Mouse (Mus musculus) ovary, adult 18-20 months (tissue): ENCODE results near the gene Gsap.
A peak's percentile ranks its signal among the peaks of the same experiment; 100 is the strongest.
"Not testable (repeated sequence)": the region's sequence is repeated elsewhere in the genome, so short reads cannot be mapped to it uniquely, and the experiment has no call there.

ENCODE experiments used
- DNase-seq: peaks from one replicate; pipeline ENCODE4 v3.0.0; 2022; ENCODE audit warnings: low spot score, mixed read lengths

Gene Gsap

DNA sequence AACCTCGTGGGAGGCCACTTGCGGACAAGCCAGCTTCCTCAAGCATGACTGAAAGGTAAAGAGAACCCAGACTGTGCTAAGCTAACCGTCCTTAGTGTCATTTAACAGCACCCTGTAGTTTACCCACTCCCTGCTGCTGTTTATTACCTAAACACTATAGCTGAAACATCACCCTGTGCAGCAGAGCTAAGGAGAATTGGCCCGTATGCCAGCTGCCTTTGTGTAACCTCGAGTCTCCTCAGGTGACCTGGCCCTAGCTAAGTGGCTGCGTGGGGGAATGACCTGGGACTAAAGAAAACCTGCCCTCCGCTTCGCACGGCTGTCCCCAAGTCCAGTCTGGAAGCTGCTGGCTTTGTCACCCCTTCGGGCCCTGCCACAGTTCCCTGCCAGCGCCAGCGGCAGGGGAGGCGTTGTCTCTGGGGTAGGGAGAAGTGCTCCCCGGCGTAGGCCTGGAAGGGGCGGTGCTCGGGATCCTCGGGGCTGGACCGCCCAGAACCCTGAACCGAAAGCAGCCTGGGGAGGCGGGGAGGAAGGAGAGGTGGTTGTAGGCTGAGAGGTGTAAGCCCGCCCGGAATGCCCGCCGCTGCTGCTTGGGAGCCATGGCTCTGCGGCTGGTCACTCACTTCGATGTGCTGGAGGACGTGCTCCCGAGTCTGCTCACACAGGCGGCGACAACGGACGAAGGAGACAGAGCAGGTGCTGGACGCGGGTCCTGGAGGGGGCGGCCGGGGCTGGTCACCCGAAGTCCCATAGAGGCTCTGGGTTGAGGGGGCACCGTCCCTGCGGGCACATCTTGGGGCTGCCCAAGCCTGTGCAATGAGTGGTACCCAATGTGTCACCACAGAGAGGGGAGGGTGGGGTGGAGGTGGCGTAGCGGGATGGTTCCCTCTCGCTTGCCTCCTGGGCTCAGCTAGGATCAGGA lies at the start of gene Gsap:
Gene Gsap, plus strand, starts transcription at position 492 of the 922 bp plus-strand sequence.
- DNase-seq = peak; percentile 73

DNA sequence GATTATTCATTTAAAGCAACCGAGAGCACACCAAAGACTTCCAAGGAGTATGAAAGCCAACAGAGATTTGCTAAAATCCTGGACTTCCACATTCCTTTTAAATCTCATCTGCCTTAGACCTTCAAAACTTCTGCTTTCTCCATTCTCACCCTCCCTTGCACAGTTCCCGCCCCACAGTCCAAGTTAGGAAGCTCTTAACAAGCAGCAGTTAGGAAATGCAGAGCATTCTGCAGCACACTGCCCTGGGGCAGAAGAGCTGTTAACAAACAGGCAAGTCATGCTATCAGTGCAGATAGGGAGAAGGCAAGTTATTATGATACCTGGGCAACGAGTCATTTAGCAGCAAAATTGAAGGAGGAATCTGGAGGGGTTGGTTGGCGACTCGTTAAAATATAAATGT lies 49.5 kb upstream of the Gsap start:
- no peak for DNase-seq

DNA sequence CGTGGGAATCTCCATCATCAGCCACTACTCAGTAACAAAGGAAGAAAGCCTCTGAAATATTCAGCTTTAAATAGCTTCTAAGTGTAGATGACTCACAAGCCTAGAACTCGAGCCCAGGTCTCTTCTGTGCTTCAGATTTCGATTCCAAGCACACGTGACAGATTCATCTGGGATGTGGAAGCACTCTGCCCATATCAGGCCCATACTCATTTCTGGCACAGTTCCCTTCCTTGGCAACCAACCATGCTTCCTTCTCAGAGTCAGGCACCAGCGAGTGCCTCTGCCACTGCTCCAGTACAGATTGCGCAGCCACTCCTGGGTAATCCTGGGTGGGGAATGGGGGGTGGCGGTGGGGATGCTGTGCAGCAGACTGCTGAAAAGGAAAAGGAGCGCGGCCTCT lies 46.5 kb upstream of the Gsap start:
- DNase-seq = peak; percentile 53

DNA sequence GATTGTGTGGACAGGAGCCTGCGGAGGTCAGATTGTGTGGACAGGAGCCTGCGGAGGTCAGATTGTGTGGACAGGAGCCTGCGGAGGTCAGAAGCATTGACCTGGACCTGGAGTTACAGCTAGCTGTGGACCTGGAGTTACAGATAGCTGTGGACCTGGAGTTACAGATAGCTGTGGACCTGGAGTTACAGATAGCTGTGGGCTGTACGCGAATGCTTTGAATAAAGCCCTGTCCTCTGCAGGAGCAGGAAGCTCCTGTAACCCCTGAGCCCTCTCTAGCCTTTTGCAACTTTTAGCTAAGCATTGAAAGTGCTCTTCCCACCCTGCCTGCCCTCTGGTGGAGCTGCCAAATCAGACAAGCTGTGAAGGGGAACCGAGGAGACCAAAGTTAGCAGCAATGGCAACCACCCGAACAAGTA lies 44.9 kb upstream of the Gsap start:
- not testable (repeated sequence) for DNase-seq

DNA sequence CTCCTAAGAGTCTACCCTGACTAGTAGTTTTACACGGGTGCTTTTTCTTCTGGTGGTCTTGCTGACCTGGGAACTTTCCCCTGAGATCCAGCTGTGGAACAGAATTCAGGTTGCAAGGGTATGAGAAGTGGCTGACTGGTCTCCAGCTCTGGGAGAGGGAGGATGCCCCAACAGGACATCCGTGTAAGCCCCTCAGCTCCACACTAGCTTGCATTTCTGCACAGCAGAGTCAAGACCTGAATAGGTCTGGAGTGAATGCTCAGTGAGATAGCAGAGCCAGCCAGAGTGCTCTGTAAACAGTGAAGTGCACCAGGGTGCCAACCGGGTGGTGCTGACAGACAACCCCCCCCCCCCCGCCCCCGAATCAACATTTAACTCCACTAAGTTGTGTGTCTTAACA lies 44.4 kb upstream of the Gsap start:
- no peak for DNase-seq

DNA sequence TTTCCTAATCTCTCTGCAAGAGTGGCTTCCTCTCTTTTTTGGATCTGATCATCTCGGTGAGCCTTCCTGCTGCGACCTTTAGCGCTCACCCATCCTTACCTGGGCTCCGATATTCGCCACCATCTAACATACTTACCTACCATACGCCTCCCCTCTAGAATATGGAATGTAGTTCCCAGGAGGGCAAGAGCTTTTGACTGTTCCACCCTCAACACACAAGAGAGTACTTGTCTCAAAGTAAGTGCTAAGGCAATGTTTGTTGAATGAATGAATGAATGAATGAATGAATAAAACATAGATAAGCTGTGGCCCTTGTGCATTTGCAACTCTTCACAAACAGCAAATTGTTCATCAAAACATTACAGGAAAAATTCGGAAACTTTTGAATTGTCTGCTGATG lies 43.0 kb upstream of the Gsap start:
- no peak for DNase-seq

DNA sequence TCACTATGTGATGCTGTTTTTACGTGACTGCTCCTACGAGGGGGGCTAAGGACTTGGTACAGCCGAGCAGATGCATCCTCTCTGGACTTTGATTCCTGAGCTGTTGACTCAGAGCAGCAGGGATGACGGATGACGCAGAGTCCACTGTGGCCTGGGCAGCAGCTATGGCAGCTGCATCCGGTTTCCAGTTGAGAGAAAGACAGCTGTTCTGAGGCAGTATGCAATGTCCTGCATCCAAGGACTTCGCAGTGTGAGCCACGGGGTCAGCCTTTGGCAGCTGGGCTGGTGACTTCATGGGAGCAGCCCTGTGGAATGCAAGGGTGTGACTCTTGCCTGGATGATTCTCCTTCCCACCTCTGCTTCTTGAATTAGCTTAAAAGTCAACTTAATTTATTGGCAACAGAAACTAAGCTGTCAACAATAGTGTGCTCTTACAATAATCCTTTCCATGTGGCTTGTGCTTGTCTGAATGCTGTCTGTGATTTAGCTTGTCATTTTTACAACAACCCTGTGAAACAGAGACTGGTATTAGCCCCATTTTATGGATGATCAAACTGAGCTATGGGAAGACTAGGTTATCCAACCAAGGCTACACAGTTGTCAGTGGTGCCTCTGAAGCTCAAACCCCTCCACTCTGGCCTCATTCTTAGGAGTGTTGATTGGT lies 41.4 kb upstream of the Gsap start:
- no peak for DNase-seq

DNA sequence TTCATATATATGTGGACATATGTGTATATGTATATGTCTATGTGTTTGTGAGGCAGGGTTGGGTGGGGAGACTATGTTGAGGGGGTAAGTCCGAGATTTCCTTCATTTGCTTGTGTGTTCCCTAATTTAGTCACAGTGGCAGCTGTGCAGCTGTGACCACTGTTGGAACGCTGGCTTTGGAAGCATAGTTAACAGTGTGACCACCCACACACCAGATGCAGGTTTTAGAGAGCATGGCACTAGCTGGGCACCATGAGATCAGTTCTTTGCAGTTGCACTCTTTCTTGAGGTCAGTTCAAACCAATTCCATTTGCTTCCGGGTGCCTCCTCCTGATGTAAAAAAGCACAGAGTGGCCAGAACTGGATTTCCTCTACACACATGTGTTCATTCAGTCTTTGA lies 37.7 kb upstream of the Gsap start:
- no peak for DNase-seq

DNA sequence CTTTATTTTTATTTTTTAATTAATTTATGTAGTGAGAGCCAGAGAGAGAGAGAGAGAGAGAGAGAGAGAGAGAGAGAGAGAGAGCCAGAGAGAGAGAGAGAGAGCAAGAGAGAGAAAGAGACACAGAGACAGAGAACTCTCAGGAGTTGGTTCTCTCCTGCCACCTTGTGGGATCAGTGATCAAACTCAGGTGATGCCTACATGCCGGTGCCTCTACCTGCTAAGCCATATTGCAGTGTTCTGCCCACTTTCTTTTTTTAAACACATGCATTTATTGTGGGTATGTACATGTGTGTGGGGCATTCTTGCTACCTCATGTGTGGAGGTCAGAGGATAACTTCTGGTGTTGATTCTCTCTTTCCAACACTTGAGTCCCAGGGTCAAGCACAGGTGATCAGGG lies 32.4 kb upstream of the Gsap start:
- DNase-seq = no peak

DNA sequence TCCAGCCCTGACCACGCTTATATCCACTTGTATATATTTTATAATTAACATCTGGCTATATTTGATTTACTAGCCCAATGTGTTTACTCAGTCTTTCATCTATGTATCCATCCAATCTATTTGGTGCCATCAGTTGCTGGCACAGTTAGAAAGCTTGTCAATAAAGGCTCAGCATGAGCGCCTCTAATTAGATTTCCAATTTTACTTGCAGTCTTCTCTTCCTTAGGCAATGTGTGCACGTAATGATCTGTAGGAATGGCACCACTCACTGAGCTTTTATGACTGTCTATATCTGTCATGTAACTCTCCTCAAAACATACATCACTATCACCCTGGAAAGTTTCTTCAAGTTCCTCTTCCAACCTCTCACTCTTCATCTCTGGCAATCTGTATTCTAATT lies 29.3 kb upstream of the Gsap start:
- DNase-seq = no peak

DNA sequence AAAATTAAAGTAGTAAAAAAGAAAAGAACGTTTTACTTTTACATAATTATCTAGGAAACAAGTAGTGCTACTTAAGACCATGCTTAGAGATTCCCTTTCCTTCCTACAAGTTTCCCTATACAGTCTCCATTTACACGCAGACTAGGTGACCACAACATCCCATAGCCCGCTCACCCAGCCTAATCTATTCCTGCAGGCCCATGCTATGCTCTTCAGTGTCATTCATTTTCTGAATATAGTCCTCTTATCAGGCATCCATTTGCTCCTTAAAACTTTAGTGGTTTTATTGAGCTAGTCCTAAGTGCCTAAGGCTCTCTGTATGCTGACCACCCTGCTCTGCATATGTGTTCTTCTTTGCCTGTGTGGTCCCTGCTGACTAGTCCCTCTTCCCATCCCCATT lies 26.5 kb upstream of the Gsap start:
- no peak for DNase-seq

DNA sequence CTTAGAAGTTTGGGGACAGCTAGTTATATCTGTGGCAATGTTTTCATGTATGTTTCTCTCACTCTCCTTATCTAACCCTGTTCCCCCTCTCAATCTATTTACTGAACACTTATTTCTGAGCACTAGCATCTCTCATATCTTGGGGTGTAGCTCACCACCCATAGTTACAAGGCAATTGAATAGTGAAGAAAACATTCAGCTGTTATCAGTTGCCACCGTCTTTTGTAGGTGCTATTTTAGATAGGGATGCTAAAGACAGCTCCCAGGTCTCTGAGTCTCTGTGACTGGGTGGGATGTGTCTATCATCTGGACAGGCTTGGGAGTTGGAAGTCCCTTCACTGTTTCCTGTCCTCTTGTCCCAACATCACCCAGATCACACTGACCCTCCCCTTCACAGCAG lies 25.3 kb upstream of the Gsap start:
- no peak for DNase-seq

DNA sequence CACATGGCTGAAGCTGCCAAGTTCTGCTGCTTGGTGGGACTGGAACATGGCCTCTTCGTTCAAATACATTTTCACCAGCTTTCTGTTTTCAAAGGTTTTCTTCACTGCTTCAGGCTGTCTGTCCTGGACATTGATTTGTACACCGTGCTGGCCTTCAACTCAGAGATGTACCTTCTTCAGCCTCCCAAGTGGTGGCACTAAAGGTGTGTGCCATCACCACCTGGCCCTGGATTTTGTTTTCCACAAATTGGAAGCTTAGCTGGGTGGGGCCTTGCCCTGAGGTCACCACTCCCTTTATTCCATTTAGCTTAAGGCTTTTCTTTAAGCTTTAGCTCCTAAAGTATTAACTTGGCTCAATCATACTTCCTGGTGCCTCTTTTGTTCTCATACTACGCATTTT lies 22.6 kb upstream of the Gsap start:
- DNase-seq = no peak

DNA sequence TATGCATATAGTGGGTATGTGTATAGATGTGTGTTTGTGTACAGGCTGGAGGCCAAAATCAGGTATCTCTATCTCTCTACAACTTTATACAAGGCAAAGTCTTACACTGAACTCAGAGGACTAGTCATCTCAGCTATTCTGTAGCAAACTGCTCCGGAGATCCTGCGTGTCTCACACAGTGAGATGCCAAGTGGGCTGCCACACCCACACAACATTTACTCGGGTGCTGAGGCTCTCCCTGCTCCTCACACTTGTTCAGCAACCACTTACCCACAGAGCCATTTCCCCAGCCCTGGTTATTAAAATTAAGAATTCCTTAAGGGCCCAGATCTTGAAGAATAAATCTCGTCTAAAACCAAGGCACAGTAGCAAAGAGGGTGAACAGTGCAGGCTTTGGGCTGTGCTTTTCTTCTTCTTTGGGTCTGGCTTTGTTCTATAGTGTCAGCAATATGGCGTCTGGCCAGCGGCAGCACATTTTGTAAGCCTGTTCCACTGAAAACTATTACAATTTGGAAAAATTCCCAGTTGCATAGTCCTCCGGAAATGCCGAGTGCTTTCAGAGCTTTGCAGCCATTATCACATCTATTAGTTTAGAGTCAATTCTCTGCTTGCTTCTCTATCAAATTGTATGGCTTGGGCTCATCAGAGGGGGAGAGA lies 17.2 kb upstream of the Gsap start:
- DNase-seq = no peak

DNA sequence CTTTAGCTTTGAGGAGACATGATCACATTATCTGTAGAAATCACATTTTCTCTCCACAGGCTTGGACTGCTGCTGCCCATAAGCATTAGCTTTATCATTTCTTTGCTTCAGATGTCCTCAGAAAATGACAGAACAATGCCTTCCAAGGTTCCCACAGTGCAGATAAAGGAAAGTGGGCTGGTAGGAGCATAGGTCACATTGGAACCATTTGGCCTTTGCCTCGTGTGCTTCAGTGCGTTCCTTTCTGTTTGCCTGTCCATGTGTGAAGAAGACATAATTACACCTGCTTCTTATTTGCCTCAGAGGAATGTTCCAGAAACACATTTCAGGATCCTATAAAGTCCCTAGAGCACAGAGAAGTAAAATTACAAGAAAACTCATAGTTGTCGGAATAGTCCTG lies 16.7 kb upstream of the Gsap start:
- DNase-seq = no peak

DNA sequence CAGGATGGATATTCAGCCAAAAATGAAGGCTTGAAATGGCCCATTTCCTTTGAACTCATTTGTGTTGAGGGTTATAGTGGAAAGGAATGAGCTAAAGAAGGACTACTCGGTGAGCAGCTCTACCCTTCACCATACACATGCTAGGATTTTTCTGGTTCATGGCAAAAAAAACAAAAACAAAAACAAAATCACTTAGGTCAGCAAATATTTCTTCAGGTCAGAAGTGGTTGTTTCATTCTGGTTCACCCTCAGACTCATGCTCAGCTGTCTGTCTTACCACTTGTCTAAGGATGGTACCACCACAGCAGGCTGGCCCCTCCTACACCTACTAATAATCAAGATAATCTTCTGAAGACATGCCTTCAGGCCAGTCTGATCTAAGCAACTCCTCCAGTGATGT lies 16.2 kb upstream of the Gsap start:
- DNase-seq = no peak

DNA sequence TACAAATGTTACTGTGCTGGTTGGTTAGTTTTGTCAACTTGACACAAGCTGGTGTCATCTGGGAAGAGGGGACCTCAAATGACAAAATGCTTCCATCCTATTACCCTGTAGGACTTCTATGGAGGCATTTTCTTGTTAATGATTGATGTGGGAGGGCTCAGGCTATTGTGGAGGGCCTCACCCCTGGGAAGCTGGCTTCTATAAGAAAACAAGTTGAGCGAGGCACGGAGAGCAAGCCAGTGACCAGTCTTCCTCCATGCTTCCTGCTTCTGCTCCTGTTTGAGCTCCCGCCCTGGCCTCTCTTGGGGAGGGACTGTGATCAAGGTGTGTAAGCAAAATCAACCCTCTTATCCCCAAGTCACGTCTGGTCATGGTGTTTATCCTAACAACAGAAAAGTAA lies 15.6 kb upstream of the Gsap start:
- no peak for DNase-seq

DNA sequence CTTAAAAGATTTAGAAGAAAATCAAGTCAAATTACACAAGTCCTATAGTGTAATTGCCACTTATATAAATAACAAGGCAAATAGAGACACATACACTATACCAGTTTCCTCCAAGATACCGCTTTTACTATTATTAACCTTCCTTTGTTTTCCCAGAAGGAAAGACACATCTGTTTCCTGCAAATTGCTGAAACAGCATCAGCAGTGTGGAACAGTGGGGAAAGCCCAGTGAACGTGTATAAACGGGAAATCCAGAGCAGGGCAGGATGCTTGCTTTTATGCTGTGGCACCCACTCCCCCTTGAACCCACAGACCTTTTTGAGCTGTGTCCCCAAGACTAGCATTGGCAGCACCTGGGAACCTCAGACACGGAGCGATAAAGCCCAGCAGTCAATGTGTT lies 15.2 kb upstream of the Gsap start:
- DNase-seq = no peak

DNA sequence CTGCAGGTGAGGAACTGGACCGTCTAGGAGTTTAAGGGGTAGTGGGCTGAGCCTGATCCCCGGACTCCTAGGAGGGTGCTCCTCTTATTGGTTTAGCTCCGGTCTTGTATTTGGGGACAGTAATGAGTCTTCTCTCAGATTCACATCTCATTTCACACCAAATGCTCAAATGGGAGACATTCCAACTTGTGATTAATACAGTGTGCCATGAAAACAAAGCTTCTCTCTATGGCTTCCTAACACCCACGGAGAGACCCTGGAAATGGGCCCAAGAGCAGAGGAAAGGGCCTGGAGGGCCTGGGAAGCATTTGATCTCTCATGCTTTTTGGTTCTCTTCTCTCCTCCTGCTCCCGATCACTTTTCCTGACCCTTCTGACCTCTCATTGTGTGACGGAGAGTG lies 14.7 kb upstream of the Gsap start:
- no peak for DNase-seq

DNA sequence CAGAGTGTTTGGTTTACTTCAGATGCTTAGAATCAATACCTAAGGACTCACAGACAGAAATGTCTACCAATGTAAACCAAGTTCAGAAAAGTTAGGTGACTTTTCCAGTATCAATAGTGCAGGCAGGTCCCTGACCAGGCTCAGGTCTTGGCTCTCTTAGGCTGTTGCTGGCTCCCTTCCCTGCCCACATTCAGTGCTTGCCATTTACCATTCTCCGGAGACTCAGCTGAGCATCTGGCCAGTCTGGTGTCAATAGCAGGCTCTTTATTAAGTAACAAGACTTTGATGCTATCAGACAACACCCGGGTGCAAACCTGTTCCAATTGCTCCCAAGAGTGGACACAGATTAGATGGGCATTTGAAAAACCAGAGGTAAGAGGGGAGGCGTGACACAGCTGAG lies 13.7 kb upstream of the Gsap start:
- no peak for DNase-seq

DNA sequence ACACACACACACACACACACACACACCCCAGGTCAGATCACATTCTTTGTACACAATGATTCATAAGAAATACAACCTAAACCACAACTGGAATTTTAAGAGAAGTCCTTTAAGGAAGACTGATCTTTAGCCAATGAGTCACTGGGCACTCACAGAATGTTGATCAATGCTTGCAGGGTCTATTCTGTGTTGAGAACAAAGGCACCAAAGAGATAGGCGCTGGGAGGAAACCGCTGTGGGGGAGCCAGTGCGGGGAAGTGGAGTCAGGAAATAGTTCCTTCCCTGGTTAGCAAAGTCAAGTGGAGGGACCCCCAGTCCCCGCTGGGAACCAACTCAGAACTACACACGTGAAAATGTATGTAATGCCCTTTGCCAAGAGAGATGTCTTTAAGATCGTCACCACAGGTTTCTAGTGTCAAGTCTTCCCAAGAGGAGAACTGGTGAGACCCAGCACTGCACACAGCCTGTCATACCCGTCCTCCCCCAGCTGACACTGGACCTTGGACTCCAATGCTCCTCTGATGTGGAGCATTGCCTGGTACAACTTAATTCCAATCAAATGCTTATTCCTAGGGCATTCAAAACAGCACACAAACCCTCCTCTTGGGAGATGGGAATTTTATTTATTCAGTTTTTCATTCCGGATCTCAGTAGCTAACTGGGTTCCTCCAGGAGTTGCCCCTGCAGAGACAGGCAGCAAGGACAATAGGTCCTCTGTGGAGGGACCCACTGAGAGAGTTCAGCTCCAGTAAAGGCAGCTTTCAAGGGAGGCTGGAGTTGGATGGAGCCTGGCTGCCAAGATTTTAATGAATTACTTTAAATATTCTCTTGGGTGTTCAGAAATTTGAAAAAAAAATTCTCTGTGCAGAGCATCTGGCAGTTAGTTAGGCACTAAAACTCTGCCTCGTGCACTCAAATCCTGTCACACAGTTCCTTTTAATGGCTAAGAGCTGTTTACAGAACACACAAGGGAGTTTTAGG lies 10.6 kb upstream of the Gsap start:
- no peak for DNase-seq

DNA sequence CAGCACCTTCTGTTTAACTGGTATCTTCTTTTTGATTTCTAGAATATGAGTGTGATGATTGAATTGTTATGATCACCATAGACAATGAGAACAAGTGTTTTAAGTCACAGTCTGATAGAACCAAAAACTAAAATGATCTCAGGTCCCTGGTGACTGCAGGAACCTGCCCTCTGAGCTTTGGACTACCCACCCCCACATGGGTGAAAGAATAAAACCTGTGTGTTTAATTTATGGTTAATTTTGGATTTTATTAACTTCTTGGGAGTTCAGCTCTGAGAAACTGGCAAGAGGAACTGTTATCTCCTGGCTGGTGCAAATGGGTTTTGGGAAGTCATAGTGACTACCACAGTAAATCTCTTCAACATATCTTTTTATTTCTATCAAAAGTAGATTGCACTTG lies 6.6 kb upstream of the Gsap start:
- no peak for DNase-seq
